Mouse (Mus musculus): ENCODE results near the gene Dnm3.

DNA sequence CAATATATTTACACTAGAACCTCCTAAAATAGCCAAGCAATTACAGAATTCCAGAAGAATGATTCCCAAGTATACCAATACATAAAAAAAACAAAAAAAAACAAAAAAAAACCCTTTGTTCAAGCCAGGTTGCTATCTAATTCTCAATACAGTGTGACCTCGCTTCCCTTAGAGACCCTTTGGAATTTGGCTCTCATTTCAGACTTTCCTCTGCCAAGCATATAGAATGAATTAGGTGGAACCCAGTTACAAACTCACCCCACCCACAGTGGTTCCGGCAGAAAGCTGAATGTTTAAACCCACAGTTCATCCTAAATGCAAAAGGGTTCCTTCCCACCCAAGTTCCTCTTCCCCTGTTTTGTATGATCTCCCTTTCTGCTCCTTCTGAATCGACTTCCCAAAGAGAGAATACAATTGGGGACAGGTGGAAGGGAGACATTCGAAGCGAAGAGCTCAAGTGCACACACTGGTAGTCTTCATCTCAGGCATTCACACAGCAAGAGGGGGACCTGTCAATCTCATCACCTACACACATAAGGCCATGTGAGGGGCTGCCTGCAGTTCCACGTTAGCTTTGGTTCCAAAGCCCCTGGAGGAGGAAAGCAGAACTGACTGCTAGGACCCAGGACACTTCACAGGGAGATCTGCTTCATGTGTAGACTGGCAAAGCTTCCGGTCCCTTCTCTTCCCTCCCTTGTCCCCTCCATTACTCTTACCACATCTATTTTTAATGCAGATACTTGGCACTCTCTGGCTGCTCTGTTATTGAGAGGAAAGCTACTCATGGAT lies 296.5 kb downstream of the Dnm3 start:
- no peak for TF ChIP-seq POLR2A (IDR thresholded peaks at IDR 0.05; ENCODE audit: extremely low read depth, insufficient read depth, low read length)
- no peak for TF ChIP-seq CTCF (IDR thresholded peaks at IDR 0.05; ENCODE audit: extremely low read depth, insufficient read depth, low read length)
